Mouse (Mus musculus) liver, embryonic 16.5 days (tissue): ENCODE results near the gene Pvalb. TPM values are rescaled to one million over a fixed set of nuclear protein-coding genes. Genes with fewer than 3 reads are reported as not detected.
A peak's percentile ranks its signal among the peaks of the same experiment; 100 is the strongest.

Source experiments
- ATAC-seq: fragments of 200-750 bp; cut with Nextera tagmentation; 2 replicates; pipeline ENCODE4 v1.8.0; 2017; ENCODE audit warnings: low read depth, mild to moderate bottlenecking, moderate number of reproducible peaks, moderate library complexity
- H3K27ac ChIP-seq: fragments of 300-500 bp; sonication (generic); 2 replicates; pipeline ENCODE4 v1.5.1; 2014; ENCODE audit warnings: mild to moderate bottlenecking, low read length
- H3K27me3 ChIP-seq: fragments of 300-500 bp; sonication (generic); 2 replicates; pipeline ENCODE4 v1.6.1; 2014; ENCODE audit warnings: low read depth, low read length, mixed read lengths; ENCODE audit not compliant: control insufficient read depth, insufficient read depth
- H3K36me3 ChIP-seq: fragments of 300-500 bp; sonication (generic); 2 replicates; pipeline ENCODE4 v1.6.1; 2014; ENCODE audit warnings: mild to moderate bottlenecking; ENCODE audit not compliant: control insufficient read depth, insufficient read depth
- H3K4me1 ChIP-seq: fragments of 300-500 bp; sonication (generic); 2 replicates; pipeline ENCODE4 v1.6.1; 2014; ENCODE audit warnings: low read depth, low read length, mixed read lengths; ENCODE audit not compliant: control insufficient read depth
- H3K4me2 ChIP-seq: fragments of 300-500 bp; sonication (generic); 2 replicates; pipeline ENCODE4 v1.6.1; 2014; ENCODE audit warnings: low read depth, low read length, mixed read lengths
- H3K4me3 ChIP-seq: fragments of 300-500 bp; sonication (generic); 2 replicates; pipeline ENCODE4 v1.5.1; 2014; ENCODE audit warnings: low read depth, mild to moderate bottlenecking, low read length
- H3K9ac ChIP-seq: fragments of 300-500 bp; sonication (generic); 2 replicates; pipeline ENCODE4 v1.6.1; 2014; ENCODE audit warnings: low read depth, low read length
- H3K9me3 ChIP-seq: fragments of 300-500 bp; sonication (generic); replicated peaks from 2 replicates; pipeline ENCODE4 v1.6.1; 2016; ENCODE audit warnings: low read length; ENCODE audit not compliant: control insufficient read depth
- WGBS: fragments of 180-500 bp; shearing (Covaris S2); extraction: QIAGEN DNeasy Blood & Tissue Kit; methylation state at CpG from one replicate; pipeline ENCODE4 v1.1.7; 2014; ENCODE audit not compliant: insufficient replicate concordance; 5-methylcytosine and 5-hydroxymethylcytosine counted together
- polyA plus RNA-seq: library from polyadenylated mRNA; unstranded; fragments of >200 nt; fragmentation: Nextera tagmentation; extraction: Ambion mirVana; gene quantifications from 2 replicates; pipeline ENCODE4 v1.2.1, GENCODE M21; 2015

The Pvalb gene
- polyA plus RNA-seq, 1 experiment from 2014 or later = not detected

DNA sequence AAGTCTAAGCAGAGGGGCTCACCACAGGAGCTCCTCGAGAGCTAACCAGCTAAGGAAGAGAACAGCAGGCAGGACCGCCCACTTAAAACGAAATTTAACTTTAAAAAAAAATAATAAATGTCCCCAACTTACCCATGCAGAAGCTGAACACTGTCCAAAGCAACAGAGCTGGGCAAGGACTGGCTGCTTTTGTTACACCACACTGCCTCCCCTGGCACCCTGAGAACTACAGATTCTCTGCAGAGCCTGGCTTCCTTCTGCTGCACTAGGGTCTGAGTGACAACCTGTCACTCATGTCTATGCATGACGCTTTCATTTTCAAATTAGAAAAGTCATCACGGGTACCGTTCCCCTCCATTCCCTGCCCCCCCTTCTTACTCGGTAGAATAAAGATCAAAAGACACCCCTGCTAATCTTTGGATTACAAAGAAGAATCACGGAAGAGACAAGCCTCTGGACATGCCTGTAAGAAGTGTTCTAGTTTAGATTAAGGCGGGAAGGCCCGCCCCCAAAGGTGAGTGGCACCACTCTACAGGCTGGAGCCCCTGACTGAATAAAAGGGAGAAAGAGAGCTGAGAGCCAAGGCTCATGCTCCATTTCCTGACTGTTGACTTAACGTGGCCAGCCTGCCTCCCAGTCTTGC, 33.8 kb downstream of the Pvalb start:
- Histone ChIP-seq H3K4me3 (no peak overlapping the region), H3K27ac (no peak overlapping the region), H3K9ac (no peak overlapping the region), H3K36me3 (no peaks in the 10 kb centered on the region), H3K27me3 (no peaks in the 10 kb centered on the region), H3K4me2 (peak overlapping the region; percentile 97), H3K9me3 (no peaks in the 10 kb centered on the region), H3K4me1 (peaks cover 18% of the 10 kb centered on the region)
- no peak for ATAC-seq
- 59% methylated on average over 11 of the region's 11 CpGs for WGBS

- 85% methylated on average over 10 of the region's 10 CpGs for WGBS
- H3K9me3 ChIP-seq = no peaks in the 10 kb centered on the region
- no peak overlapping the region for H3K27ac ChIP-seq
- H3K4me2 ChIP-seq = no peak overlapping the region
- H3K36me3 ChIP-seq = no peaks in the 10 kb centered on the region
- no peak for ATAC-seq
- no peak overlapping the region for H3K4me3 ChIP-seq
- H3K9ac ChIP-seq = no peak overlapping the region
- H3K4me1 ChIP-seq = peaks cover 18% of the 10 kb centered on the region
- H3K27me3 ChIP-seq = no peaks in the 10 kb centered on the region
Observed at GRCm38 (mm10) chr15:78171651-78172050, 34.5 kb downstream of the Pvalb start.

GRCm38 (mm10) chr15:78170708-78171107, 35.5 kb downstream of the Pvalb start:
- WGBS = 75% methylated on average over 15 of the region's 15 CpGs

DNA sequence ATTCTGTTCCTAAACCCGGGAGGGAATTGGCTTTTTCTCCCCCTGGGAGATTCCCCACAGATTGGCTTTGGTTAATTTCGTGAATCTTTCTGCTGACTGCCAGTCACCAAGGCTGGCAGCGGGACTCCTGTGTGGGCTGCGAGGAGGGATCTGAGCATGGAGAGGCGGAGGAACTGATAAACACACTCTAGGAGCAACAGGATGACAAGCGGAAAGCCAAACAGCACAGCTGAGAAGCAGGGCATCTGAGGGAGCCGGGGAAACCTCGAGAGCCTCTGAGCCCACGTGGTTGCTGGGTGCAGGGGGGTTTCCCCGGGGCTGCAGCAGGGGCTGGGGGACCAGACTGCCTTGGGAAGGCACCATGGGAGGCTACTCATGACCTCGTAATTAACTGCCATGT, 36.6 kb downstream of the Pvalb start:
- Histone ChIP-seq H3K9me3 (no peaks in the 10 kb centered on the region), H3K27ac (no peak overlapping the region), H3K36me3 (no peaks in the 10 kb centered on the region), H3K9ac (no peak overlapping the region), H3K27me3 (no peaks in the 10 kb centered on the region), H3K4me1 (peaks cover 10% of the 10 kb centered on the region), H3K4me2 (no peak overlapping the region), H3K4me3 (no peak overlapping the region)
- WGBS = 70% methylated on average over 11 of the region's 11 CpGs
- no peak for ATAC-seq

More at GRCm38 (mm10) chr15:78170708-78171107, 35.5 kb downstream of the Pvalb start:
- H3K36me3 ChIP-seq = no peaks in the 10 kb centered on the region
- no peak overlapping the region for H3K4me2 ChIP-seq
- no peaks in the 10 kb centered on the region for H3K27me3 ChIP-seq
- no peaks in the 10 kb centered on the region for H3K9me3 ChIP-seq
- peaks cover 18% of the 10 kb centered on the region for H3K4me1 ChIP-seq
- H3K4me3 ChIP-seq = no peak overlapping the region
- no peak overlapping the region for H3K9ac ChIP-seq
- no peak overlapping the region for H3K27ac ChIP-seq
- ATAC-seq = no peak

DNA sequence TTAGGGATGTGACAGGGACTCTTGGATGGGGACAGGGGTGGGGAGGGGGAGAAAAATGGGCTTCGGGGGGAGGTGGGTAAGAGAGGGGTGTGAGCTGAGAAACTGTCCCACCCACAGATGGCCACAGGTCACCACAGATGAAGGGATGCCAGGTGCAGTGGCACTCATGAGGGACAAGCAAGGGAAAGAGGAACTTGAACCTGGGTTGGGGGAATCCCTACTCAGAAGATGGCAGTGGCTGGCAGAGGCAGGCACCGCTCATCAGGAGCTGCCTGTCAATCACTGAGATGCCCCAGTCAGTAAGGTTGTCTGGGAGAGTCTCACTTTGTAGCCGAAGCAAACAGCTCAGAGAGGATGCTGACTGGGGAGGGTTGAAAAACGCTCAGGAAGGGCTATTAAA, 40.9 kb downstream of the Pvalb start:
- no peaks in the 10 kb centered on the region for H3K9me3 ChIP-seq
- no peaks in the 10 kb centered on the region for H3K4me1 ChIP-seq
- H3K4me2 ChIP-seq = no peak overlapping the region
- WGBS = 70% methylated on average over 4 of the region's 4 CpGs
- ATAC-seq = no peak
- H3K36me3 ChIP-seq = no peaks in the 10 kb centered on the region
- H3K4me3 ChIP-seq = no peak overlapping the region
- no peak overlapping the region for H3K9ac ChIP-seq
- no peaks in the 10 kb centered on the region for H3K27me3 ChIP-seq
- H3K27ac ChIP-seq = no peak overlapping the region

DNA sequence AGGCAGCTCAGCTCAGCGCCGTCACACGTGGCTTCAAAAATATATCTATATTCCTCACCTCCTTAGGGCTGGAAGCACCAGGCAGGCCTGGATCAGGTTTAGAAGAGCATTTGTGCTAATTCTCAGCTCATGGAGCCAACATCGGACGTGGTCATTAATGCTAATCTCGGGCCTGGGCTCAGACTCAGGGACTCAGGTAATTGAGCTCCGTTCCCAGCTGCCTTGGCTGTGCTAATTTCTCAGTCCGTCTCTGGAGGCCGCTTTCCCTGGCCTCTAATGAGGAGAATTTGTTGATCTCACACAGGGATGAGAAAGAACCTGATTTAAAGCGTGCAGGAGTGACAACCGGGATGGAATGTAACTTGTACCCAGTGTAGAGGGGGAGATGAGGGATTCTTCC, 41.7 kb downstream of the Pvalb start:
- no peak for ATAC-seq
- no peaks in the 10 kb centered on the region for H3K9me3 ChIP-seq
- no peaks in the 10 kb centered on the region for H3K36me3 ChIP-seq
- no peaks in the 10 kb centered on the region for H3K27me3 ChIP-seq
- no peak overlapping the region for H3K4me2 ChIP-seq
- H3K4me1 ChIP-seq = no peaks in the 10 kb centered on the region
- H3K4me3 ChIP-seq = no peak overlapping the region
- 82% methylated on average over 11 of the region's 11 CpGs for WGBS
- no peak overlapping the region for H3K27ac ChIP-seq
- H3K9ac ChIP-seq = no peak overlapping the region

GRCm38 (mm10) chr15:78161946-78162345, 44.3 kb downstream of the Pvalb start:
- Histone ChIP-seq H3K4me1 (no peaks in the 10 kb centered on the region), H3K27me3 (no peaks in the 10 kb centered on the region), H3K9ac (no peak overlapping the region), H3K36me3 (no peaks in the 10 kb centered on the region), H3K4me3 (no peak overlapping the region), H3K4me2 (no peak overlapping the region), H3K9me3 (no peaks in the 10 kb centered on the region), H3K27ac (no peak overlapping the region)
- WGBS = 73% methylated on average over 9 of the region's 9 CpGs
- ATAC-seq = no peak

- no peak overlapping the region for H3K27ac ChIP-seq
- no peaks in the 10 kb centered on the region for H3K27me3 ChIP-seq
- ATAC-seq = no peak
- no peaks in the 10 kb centered on the region for H3K4me1 ChIP-seq
- no peaks in the 10 kb centered on the region for H3K36me3 ChIP-seq
- no peaks in the 10 kb centered on the region for H3K9me3 ChIP-seq
- H3K4me3 ChIP-seq = no peak overlapping the region
- 64% methylated on average over 5 of the region's 5 CpGs for WGBS
- no peak overlapping the region for H3K4me2 ChIP-seq
- H3K9ac ChIP-seq = no peak overlapping the region
Observed at GRCm38 (mm10) chr15:78158335-78158734, 47.9 kb downstream of the Pvalb start.

DNA sequence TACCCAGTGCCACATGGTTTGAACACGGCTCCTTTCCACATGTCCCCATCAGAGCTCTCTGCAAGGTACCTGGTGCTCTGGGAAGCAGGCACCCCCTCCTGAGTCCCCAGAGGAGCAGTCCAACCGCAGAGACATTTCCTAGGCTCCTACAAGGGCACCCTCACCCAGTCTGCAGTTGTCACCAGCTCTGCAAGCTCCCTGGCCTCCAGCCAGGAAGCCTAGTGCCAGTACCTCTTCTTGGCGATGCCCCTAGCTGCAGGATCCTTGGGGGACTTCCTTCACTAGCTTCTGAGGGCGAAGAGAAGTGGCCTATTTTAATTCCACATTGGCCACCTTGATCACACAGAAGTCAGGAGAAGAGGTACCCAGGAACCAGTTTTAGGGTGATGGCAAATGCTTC, 48.4 kb downstream of the Pvalb start:
- H3K9me3 ChIP-seq = no peaks in the 10 kb centered on the region
- no peaks in the 10 kb centered on the region for H3K4me1 ChIP-seq
- H3K9ac ChIP-seq = no peak overlapping the region
- no peaks in the 10 kb centered on the region for H3K36me3 ChIP-seq
- H3K27ac ChIP-seq = no peak overlapping the region
- no peak overlapping the region for H3K4me3 ChIP-seq
- no peaks in the 10 kb centered on the region for H3K27me3 ChIP-seq
- no peak overlapping the region for H3K4me2 ChIP-seq
- no peak for ATAC-seq
- WGBS = 47% methylated on average over 4 of the region's 4 CpGs
